Mouse (Mus musculus) cerebellum, adult 2 months (tissue): ENCODE results near the gene Mst1.

ENCODE experiments used
- CTCF ChIP-seq: fragments of 200-500 bp; IDR thresholded peaks from 2 replicates; pipeline ENCODE4 v1.5.1; 2011; ENCODE audit warnings: low read depth, mild to moderate bottlenecking, control low read depth, low read length, moderate library complexity, borderline replicate concordance; ENCODE audit not compliant: insufficient read depth
- POLR2A ChIP-seq: fragments of 200-500 bp; IDR thresholded peaks from 2 replicates; pipeline ENCODE4 v1.6.1; 2011; ENCODE audit warnings: low read length, control low read depth, borderline replicate concordance; ENCODE audit not compliant: insufficient read depth

GRCm38 (mm10) chr9:108073141-108073930, 6.9 kb upstream of the Mst1 start:
- no peak for TF ChIP-seq CTCF
- peak; percentile 52; the same call in 1 of the 2 replicates for TF ChIP-seq POLR2A
